Mouse (Mus musculus): ENCODE measurements around the gene Vsx1. TPM values are rescaled to one million over a fixed set of nuclear protein-coding genes. Genes with fewer than 3 reads are reported as not detected.

Gene Vsx1
- total and polyA plus RNA-seq, 2 experiments from 2014 or later: not detected

- Histone ChIP-seq H3K4me2 (ENCODE audit: low read depth, low read length) (peak overlapping the region; percentile 92), H3K9ac (replicated peaks; ENCODE audit: low read depth, low read length) (peak overlapping the region; percentile 70; the same call in 1 of the 2 replicates), H3K36me3 (replicated peaks; ENCODE audit: control insufficient read depth, insufficient read depth, low read length) (no peaks in the 10 kb centered on the region), H3K27ac (ENCODE audit: low read depth) (peak overlapping the region; percentile 30; the same call in 1 of the 2 replicates), H3K9me3 (replicated peaks; ENCODE audit: control insufficient read depth, low read length) (no peaks in the 10 kb centered on the region), H3K27me3 (ENCODE audit: control insufficient read depth, insufficient read depth, low read length) (no peaks in the 10 kb centered on the region), H3K4me1 (ENCODE audit: control insufficient read depth, insufficient read depth) (peaks cover 20% of the 10 kb centered on the region), H3K4me3 (ENCODE audit: low read depth, low read length) (peak overlapping the region; percentile 63)
- ATAC-seq (ENCODE audit: insufficient read depth, low read depth) (no peak), DNase-seq (ENCODE audit: low spot score) (no peak)
- 56% methylated on average over 7 of the region's 7 CpGs for WGBS
- TF ChIP-seq CTCF (IDR thresholded peaks at IDR 0.05; ENCODE audit: low read depth) (no peak), EP300 (IDR thresholded peaks at IDR 0.05; ENCODE audit: low read depth) (no peak)
Measured at GRCm38 (mm10) chr2:150666723-150667064, 22.5 kb downstream of the Vsx1 start.

GRCm38 (mm10) chr2:150665534-150666451 lies 23.4 kb downstream of the Vsx1 start:
- H3K27me3 ChIP-seq (ENCODE audit: control insufficient read depth, insufficient read depth, low read length): no peaks in the 10 kb centered on the region
- no peak for ATAC-seq (ENCODE audit: insufficient read depth, low read depth)
- no peak for DNase-seq (ENCODE audit: low spot score)
- H3K9ac ChIP-seq (replicated peaks; ENCODE audit: low read depth, low read length): no peak overlapping the region
- TF ChIP-seq EP300 (IDR thresholded peaks at IDR 0.05; ENCODE audit: low read depth) (no peak), CTCF (IDR thresholded peaks at IDR 0.05; ENCODE audit: low read depth) (no peak)
- peaks cover 26% of the 10 kb centered on the region for H3K4me1 ChIP-seq (ENCODE audit: control insufficient read depth, insufficient read depth)
- H3K9me3 ChIP-seq (replicated peaks; ENCODE audit: control insufficient read depth, low read length): no peaks in the 10 kb centered on the region
- WGBS: 48% methylated on average over 10 of the region's 10 CpGs
- no peak overlapping the region; the same call in 1 of the 2 replicates for H3K4me2 ChIP-seq (ENCODE audit: low read depth, low read length)
- no peak overlapping the region for H3K4me3 ChIP-seq (ENCODE audit: low read depth, low read length)
- H3K36me3 ChIP-seq (replicated peaks; ENCODE audit: control insufficient read depth, insufficient read depth, low read length): no peaks in the 10 kb centered on the region
- peak overlapping the region; percentile 3; the same call in 1 of the 2 replicates for H3K27ac ChIP-seq (ENCODE audit: low read depth)

GRCm38 (mm10) chr2:150665006-150665405 lies 24.2 kb downstream of the Vsx1 start:
- Histone ChIP-seq H3K9ac (replicated peaks; ENCODE audit: low read depth, low read length) (no peak overlapping the region), H3K27me3 (ENCODE audit: control insufficient read depth, insufficient read depth, low read length) (no peaks in the 10 kb centered on the region), H3K36me3 (replicated peaks; ENCODE audit: control insufficient read depth, insufficient read depth, low read length) (no peaks in the 10 kb centered on the region), H3K4me3 (ENCODE audit: low read depth, low read length) (no peak overlapping the region), H3K27ac (ENCODE audit: low read depth) (no peak overlapping the region), H3K9me3 (replicated peaks; ENCODE audit: control insufficient read depth, low read length) (no peaks in the 10 kb centered on the region), H3K4me1 (ENCODE audit: control insufficient read depth, insufficient read depth) (peaks cover 27% of the 10 kb centered on the region), H3K4me2 (ENCODE audit: low read depth, low read length) (no peak overlapping the region)
- DNase-seq (ENCODE audit: low spot score): no peak
- no peak for TF ChIP-seq EP300 (IDR thresholded peaks at IDR 0.05; ENCODE audit: low read depth)
- TF ChIP-seq CTCF (IDR thresholded peaks at IDR 0.05; ENCODE audit: low read depth): no peak
- ATAC-seq (ENCODE audit: insufficient read depth, low read depth): no peak
- 58% methylated on average over 2 of the region's 2 CpGs for WGBS

GRCm38 (mm10) chr2:150664152-150664920 lies 24.8 kb downstream of the Vsx1 start:
- peak overlapping the region; percentile 73 for H3K27ac ChIP-seq (ENCODE audit: low read depth)
- H3K36me3 ChIP-seq (replicated peaks; ENCODE audit: control insufficient read depth, insufficient read depth, low read length): no peaks in the 10 kb centered on the region
- no peak overlapping the region for H3K4me2 ChIP-seq (ENCODE audit: low read depth, low read length)
- H3K9ac ChIP-seq (replicated peaks; ENCODE audit: low read depth, low read length): no peak overlapping the region
- WGBS: 59% methylated on average over 5 of the region's 5 CpGs
- H3K4me1 ChIP-seq (ENCODE audit: control insufficient read depth, insufficient read depth): peaks cover 27% of the 10 kb centered on the region
- DNase-seq (ENCODE audit: low spot score) (peak; percentile 5), ATAC-seq (ENCODE audit: insufficient read depth, low read depth) (no peak)
- no peaks in the 10 kb centered on the region for H3K27me3 ChIP-seq (ENCODE audit: control insufficient read depth, insufficient read depth, low read length)
- TF ChIP-seq EP300 (IDR thresholded peaks at IDR 0.05; ENCODE audit: low read depth): no peak
- no peak for TF ChIP-seq CTCF (IDR thresholded peaks at IDR 0.05; ENCODE audit: low read depth)
- H3K4me3 ChIP-seq (ENCODE audit: low read depth, low read length): no peak overlapping the region
- H3K9me3 ChIP-seq (replicated peaks; ENCODE audit: control insufficient read depth, low read length): no peaks in the 10 kb centered on the region

GRCm38 (mm10) chr2:150663255-150663654 lies 25.9 kb downstream of the Vsx1 start:
- TF ChIP-seq EP300 (IDR thresholded peaks at IDR 0.05; ENCODE audit: low read depth): 0 out of 2 replicates have a peak, but pooled peaks have one; percentile 33
- TF ChIP-seq CTCF (IDR thresholded peaks at IDR 0.05; ENCODE audit: low read depth): no peak
- ATAC-seq (ENCODE audit: insufficient read depth, low read depth) (peak; percentile 76), DNase-seq (ENCODE audit: low spot score) (peak; percentile 84)
- Histone ChIP-seq H3K4me1 (ENCODE audit: control insufficient read depth, insufficient read depth) (peaks cover 27% of the 10 kb centered on the region), H3K27me3 (ENCODE audit: control insufficient read depth, insufficient read depth, low read length) (no peaks in the 10 kb centered on the region), H3K27ac (ENCODE audit: low read depth) (peak overlapping the region; percentile 73), H3K9me3 (replicated peaks; ENCODE audit: control insufficient read depth, low read length) (no peaks in the 10 kb centered on the region), H3K4me3 (ENCODE audit: low read depth, low read length) (no peak overlapping the region), H3K4me2 (ENCODE audit: low read depth, low read length) (peak overlapping the region; percentile 19), H3K9ac (replicated peaks; ENCODE audit: low read depth, low read length) (no peak overlapping the region), H3K36me3 (replicated peaks; ENCODE audit: control insufficient read depth, insufficient read depth, low read length) (no peaks in the 10 kb centered on the region)
- WGBS: 16% methylated on average over 9 of the region's 9 CpGs

Data from heart, postnatal 0 days (tissue).